Mouse (Mus musculus) E14TG2a.4 (cell line): ENCODE measurements around the gene Btbd17.

ENCODE experiments used
- CTCF ChIP-seq: conservative IDR thresholded peaks from 2 replicates; pipeline ENCODE4 v1.5.1; 2014; ENCODE audit warnings: low read length
- NANOG ChIP-seq: IDR thresholded peaks from 2 replicates; pipeline ENCODE4 v1.6.1; 2014; ENCODE audit warnings: borderline replicate concordance, low read length, mixed read lengths
- POU5F1 ChIP-seq: IDR thresholded peaks from 2 replicates; pipeline ENCODE4 v1.6.1; 2014; ENCODE audit warnings: low read length, borderline replicate concordance

DNA sequence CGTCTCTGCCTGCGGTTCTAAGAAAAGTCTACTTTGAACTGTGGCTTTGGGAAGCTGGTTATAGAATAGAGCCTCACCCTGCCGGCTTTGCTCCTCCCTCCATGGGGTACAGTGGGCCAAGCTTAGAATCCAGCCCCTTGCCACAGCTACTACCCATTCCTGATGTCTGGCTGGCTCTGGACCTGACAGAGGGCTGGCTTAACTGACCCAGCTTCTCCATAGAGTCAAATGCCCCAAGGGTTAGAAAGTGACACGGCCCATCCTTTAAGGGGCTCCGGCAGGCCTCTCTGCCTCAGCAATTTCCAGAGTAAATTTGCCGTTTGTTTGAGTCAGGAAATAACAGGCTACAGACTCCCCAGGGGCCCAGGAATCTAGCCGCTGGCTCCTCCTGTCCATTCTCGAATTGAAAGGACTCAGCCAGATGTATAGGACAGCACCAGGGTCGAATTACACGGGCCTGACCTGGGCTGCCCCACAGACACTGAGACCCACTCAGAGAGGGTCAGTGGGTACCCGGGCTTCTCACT lies 27.5 kb upstream of the Btbd17 start:
- TF ChIP-seq CTCF, result no peak
- TF ChIP-seq POU5F1, result no peak
- TF ChIP-seq NANOG, result no peak; the same call in 1 of the 2 replicates
